Mouse (Mus musculus) layer of hippocampus, adult 9-10 months (tissue): ENCODE measurements at regions not wholly inside any gene's neighbourhood (a gene's known extent, or its start where the extent isn't known, plus 50 kb on each side); places are given as distances from the start of the nearest gene placed in this dataset.

Experiments used
- DNase-seq: peaks from one replicate; pipeline ENCODE4 v3.0.0; 2022; ENCODE audit warnings: low spot score

GRCm38 (mm10) chr2:128217784-128218467 is 92.1 kb downstream of the Bcl2l11 start:
- DNase-seq, result no peak

- DNase-seq, result no peak
Measured at GRCm38 (mm10) chr2:128218961-128219360, 93.1 kb downstream of the Bcl2l11 start.

GRCm38 (mm10) chr2:128221055-128221454 is 95.2 kb downstream of the Bcl2l11 start:
- DNase-seq, result no peak

GRCm38 (mm10) chr2:128221657-128222056 is 95.8 kb downstream of the Bcl2l11 start:
- DNase-seq, result no peak

- DNase-seq, result no peak
Measured at GRCm38 (mm10) chr2:128226465-128227047, 100.7 kb downstream of the Bcl2l11 start.

GRCm38 (mm10) chr2:128229730-128230129 is 103.9 kb downstream of the Bcl2l11 start:
- no peak for DNase-seq

GRCm38 (mm10) chr2:128230921-128231320 is 105.1 kb downstream of the Bcl2l11 start:
- DNase-seq, result no peak

- no peak for DNase-seq
Measured at GRCm38 (mm10) chr2:128231338-128231737, 105.5 kb downstream of the Bcl2l11 start.

GRCm38 (mm10) chr2:128232027-128232426 is 106.2 kb downstream of the Bcl2l11 start:
- no peak for DNase-seq

GRCm38 (mm10) chr2:128235127-128235526 is 109.3 kb downstream of the Bcl2l11 start:
- no peak for DNase-seq

GRCm38 (mm10) chr2:128239451-128239850 is 113.6 kb downstream of the Bcl2l11 start:
- no peak for DNase-seq

- no peak for DNase-seq
Measured at GRCm38 (mm10) chr2:128240054-128240453, 114.2 kb downstream of the Bcl2l11 start.

GRCm38 (mm10) chr2:128240536-128241279 is 114.9 kb downstream of the Bcl2l11 start:
- no peak for DNase-seq

GRCm38 (mm10) chr2:128241280-128241665 is 115.4 kb downstream of the Bcl2l11 start:
- no peak for DNase-seq

- DNase-seq, result peak; percentile 6
Measured at GRCm38 (mm10) chr2:128245544-128245943, 119.7 kb downstream of the Bcl2l11 start.

- DNase-seq, result no peak
Measured at GRCm38 (mm10) chr2:128247967-128248366, 122.1 kb downstream of the Bcl2l11 start.

GRCm38 (mm10) chr2:128249188-128249587 is 123.3 kb downstream of the Bcl2l11 start:
- DNase-seq, result no peak

- DNase-seq, result no peak
Measured at GRCm38 (mm10) chr2:128249607-128250006, 123.8 kb downstream of the Bcl2l11 start.

GRCm38 (mm10) chr2:128250841-128251240 is 125.0 kb downstream of the Bcl2l11 start:
- no peak for DNase-seq

GRCm38 (mm10) chr2:128256651-128257050 is 130.8 kb downstream of the Bcl2l11 start:
- no peak for DNase-seq

GRCm38 (mm10) chr2:128257262-128257661 is 131.4 kb downstream of the Bcl2l11 start:
- DNase-seq, result no peak

- no peak for DNase-seq
Measured at GRCm38 (mm10) chr2:128263880-128264279, 138.0 kb downstream of the Bcl2l11 start.
